Mouse (Mus musculus): Measurements from ENCODE around the gene Timm9. TPM values are rescaled to one million over a fixed set of nuclear protein-coding genes. Genes with fewer than 3 reads are reported as not detected.
"Not testable (repeated sequence)": the region's sequence is repeated elsewhere in the genome, so short reads cannot be mapped to it uniquely, and the experiment has no call there.

Gene Timm9
- total RNA-seq, 4 experiments from 2014 or later = 24.4 to 32.6 (median 26.6) TPM

DNA sequence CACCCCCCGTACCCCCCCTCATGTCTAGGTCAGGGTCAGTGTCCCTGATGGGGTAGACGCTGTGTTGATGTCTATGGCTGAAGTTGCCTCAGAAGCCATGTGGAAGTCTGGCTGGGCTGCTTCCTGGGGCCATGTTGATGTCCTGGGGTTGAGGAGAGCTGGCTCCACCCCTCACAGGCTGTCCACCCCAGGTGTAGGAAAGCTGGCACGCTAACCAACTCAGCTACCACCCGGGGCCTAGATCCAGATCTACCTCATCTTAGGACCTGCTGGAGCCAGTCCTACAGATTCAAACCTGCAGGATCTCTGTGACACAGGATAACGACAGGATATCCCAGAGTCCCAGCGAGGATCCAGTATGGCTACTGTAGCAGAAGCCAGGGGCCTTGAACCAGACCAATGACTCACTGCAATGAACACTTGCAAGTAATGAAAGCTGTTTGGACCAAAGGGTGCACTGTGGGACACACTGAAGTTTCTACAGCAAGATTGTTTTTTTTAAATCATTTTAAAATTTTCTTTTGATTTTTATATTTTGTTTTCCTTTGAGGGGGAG lies 29.2 kb downstream of the Timm9 start:
- DNase-seq (ENCODE audit: low spot score in 2 of 2) = no peak

DNA sequence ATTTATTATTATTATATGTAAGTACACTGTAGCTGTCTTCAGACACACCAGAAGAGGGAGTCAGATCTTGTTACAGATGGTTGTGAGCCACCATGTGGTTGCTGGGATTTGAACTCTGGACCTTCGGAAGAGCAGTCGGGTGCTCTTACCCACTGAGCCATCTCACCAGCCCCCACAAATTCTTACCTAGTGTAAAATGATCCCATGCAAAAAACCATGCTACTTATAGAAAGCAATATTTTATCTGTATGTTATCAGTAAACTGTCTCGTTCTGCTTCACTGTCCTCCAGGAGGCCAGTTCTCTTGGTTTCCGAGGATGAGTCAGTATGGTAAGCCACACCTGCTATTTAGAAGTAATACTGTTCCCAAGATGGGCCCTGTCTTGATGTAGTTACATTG lies 32.2 kb downstream of the Timm9 start:
- DNase-seq (ENCODE audit: low spot score in 2 of 2) = not testable (repeated sequence)

DNA sequence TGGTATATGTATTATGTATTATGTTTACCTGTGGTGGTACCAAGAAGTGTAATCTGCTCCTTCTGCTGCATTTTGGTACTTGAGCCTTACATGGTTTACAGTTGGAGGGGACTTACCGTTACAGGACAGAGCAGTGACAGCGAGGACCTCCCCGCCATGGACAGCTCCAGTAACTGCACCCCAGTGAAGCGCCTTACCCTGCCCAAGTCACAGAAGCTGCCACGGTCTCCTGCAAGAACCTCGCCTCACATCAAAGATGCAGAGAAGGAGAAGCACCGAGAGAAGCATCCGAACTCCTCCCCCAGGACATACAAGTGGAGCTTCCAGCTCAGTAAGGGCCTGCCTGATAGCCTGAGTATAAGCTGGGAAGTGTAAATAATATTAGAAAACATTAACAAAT lies 50.2 kb downstream of the Timm9 start:
- DNase-seq (ENCODE audit: low spot score in 2 of 2) = no peak

Other genes with a start within 250 kb of the Timm9 start
- gene Actr10, start 198.8 kb downstream of the Timm9 start, total RNA-seq (2022) = 100 to 1,000 TPM in 1 of 4 experiments, 10 to 100 TPM in 3; 91.7 to 107 (median 95.3) TPM
- 100 to 1,000 TPM; 242 to 262 (median 246) TPM for gene Psma3, start 162.1 kb downstream of the Timm9 start, total RNA-seq (2022)
- 1 to 10 TPM; 6.7 to 8.4 (median 7.3) TPM for gene Arid4a, start 120.7 kb downstream of the Timm9 start, total RNA-seq (2022)
- gene Tomm20l, start 25.3 kb downstream of the Timm9 start, total RNA-seq (2022) = not detected
- gene 2700049A03Rik, start 164 bp upstream of the Timm9 start, total RNA-seq (2022) = 1 to 10 TPM; 4.0 to 5.3 (median 4.2) TPM
- 1 to 10 TPM; 1.7 to 2.8 (median 2.3) TPM for gene Dact1, start 173.2 kb upstream of the Timm9 start, total RNA-seq (2022)